Mouse (Mus musculus) left cerebral cortex, adult 9 months (tissue): Measurements from ENCODE around the gene Shroom1.
"Not testable (repeated sequence)": the region's sequence is repeated elsewhere in the genome, so short reads cannot be mapped to it uniquely, and the experiment has no call there.

Experiments used
- DNase-seq, 2 experiments: peaks; one replicate each; pipeline ENCODE4 v3.0.0; 2022; ENCODE audit warnings: low spot score in 2 of 2

The Shroom1 gene

DNA sequence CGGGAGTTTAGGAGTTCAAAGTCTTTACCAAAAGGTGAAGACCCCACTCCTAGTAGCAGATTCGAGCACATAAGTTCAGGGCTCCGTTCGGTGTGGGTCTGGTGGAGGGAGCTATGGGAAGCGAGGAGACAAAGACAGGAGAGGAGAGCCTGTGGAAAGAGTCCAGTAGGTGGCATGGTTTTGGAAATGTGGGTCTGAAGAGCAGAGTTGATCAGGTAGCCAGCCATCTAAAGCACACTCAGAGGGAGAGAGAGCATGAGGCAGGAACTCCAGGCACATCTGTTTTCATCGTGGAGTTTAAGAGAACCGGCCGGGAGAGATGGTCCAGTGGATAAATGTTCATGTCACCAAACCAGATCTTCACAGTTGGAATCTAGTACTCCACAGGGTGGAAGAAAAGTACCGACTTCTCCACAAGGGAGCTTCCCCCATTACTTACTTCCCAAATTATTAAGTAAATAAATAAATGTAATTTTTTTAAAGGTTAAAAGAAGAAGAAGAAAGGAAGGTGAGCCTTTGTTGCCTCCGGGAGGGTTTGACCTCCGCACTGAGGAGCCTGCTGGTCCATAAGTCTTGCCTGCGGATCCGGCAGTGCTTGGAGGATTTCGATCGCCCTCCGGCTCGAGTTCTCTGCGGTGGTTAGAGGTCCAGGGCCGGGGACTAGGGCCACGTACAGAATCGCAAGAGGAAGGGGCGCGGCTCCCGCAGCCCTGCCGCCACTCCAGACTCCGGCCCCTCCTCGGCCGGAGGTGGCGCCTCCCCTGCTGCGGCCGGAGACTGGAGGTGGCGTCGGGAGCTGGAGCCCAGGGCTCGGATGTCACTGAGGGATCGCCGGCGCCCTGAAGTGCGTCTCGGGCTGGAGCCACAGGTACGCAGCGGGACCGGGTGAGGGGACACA is at the start of gene Shroom1, which contains the start of gene Gm10447:
TSS of gene Shroom1 (plus strand) at position 732 of the 898 bp plus-strand sequence.
TSS of gene Gm10447 (minus strand) at position 637 of the 898 bp plus-strand sequence.
- peak in 1 of 2 experiments; percentile 55 for DNase-seq

GRCm38 (mm10) chr11:53411738-53412137 is 45.3 kb upstream of the Shroom1 start:
- DNase-seq, result no peak

DNA sequence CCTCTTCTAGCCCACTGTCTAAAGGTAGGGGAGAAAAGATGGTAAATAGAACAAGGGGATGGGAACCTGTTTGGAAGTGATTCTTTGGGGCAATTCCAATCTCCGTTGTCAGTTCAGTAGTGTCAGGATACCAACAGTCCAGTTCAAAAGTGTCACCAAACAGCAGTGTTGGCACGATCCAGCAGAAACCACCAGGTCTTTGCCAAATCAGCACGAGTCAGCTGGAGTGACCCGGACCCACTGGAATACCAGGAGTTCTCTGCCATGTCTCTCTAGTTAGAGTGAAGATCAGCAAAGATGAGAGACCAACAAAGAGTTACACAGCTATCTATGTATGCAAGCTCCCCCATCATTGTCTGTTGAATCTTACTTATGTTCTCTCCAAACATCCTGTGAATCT is 43.1 kb upstream of the Shroom1 start:
- DNase-seq, result no peak

DNA sequence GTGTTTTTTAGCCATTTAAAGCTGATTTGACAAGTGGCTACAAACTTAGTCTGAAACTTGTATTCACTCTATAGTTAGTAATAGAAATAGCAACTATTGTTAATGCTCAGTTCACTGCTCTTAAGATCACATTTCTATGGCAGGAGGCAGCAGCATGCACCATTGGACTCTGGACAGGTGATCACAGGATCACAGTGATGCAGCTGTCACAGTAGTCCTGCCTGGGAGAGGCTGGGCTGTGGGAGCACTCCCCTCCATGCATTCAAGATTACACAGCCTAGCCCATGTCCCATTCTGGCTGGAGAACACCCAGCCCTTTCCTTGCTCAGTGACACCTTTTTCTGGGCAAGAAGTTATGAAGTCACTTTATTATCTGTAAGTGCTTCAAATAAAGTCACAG is 39.0 kb upstream of the Shroom1 start:
- DNase-seq, result no peak

GRCm38 (mm10) chr11:53423036-53423435 is 34.0 kb upstream of the Shroom1 start, which contains the start of gene Leap2:
TSS of gene Leap2 (minus strand) at chr11:53423170.
- no peak for DNase-seq

- DNase-seq, result no peak
Measured at GRCm38 (mm10) chr11:53424826-53425225, 32.2 kb upstream of the Shroom1 start.

DNA sequence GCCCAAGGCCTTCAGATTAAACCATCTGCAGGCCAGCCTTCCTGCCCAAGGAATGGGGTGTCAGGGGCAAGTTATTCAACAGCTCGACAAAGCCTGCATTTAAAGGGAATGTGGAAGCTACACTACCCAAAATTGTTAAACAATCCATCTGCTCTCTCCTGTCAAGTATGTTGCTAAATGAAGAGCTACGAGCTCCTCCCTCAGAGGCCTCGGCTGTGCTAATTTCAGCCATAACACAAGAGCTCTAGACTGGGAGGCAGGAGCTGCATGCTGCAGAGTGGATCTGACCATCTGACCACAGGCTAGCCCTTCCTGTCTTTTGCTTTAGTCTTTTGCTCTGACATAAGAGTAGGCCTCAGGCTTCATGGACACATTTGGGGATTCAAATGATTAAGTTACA is 31.8 kb upstream of the Shroom1 start:
- DNase-seq, result peak in 1 of 2 experiments; percentile 30

GRCm38 (mm10) chr11:53425711-53426255 is 31.2 kb upstream of the Shroom1 start:
- DNase-seq, result no peak

GRCm38 (mm10) chr11:53426914-53427313 is 30.1 kb upstream of the Shroom1 start:
- DNase-seq, result not testable (repeated sequence)

DNA sequence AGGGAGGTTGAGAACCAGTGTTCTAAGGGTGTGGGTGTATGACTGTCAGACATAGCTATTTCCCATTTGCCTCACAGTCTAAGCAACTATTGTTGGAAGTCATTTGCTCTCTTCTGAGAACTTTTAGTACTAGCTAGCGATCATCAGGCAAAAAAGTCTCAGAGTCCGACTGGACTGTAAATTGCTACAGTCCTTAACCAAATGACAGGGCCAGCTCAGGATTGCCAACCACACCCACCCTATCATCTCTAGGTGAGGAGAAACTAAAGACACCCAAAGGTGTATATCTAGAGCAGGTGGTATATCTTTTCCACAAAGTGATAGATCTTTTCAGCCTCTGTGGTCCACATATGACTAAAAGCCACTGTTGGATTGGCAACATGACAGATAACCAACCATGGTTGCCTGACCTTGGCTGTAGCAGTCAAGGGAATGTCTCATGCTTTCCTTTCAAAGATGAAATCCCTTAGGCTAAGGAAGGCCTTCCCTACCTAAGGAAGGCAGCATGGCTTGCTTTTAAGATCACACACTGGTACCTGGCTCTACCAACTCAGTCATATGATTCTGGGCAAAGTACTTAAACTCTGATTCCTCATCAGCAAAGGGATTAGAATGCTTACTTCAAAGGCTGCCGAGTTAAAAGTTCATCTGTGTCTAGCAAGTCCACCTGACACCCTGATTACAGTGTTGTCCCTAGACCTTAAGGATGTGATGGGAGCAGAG is 28.9 kb upstream of the Shroom1 start:
- no peak for DNase-seq

- DNase-seq, result no peak
Measured at GRCm38 (mm10) chr11:53428716-53429057, 28.3 kb upstream of the Shroom1 start.

DNA sequence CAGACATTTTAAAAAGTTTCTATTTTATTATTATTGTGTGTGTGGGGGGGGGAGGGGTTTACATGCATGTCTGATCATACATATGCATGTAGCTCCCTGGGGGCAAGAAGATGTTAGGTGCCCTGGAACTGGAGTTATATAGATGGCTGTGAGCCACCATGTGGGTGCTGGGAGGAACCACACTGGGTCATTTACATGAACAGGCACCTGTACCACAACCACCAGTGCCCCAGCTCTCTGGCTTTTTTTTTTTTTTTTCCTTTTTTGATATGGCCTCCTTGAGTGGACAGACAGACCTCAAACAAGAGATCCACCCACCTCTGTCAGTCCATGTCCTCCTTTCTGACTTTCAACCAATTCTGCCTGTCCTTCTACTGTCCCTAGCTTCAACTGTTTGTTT is 27.8 kb upstream of the Shroom1 start:
- no peak for DNase-seq

- no peak for DNase-seq
Measured at GRCm38 (mm10) chr11:53430300-53430669, 26.7 kb upstream of the Shroom1 start.

- peak; percentile 100 for DNase-seq
Measured at GRCm38 (mm10) chr11:53430670-53431346, 26.2 kb upstream of the Shroom1 start, which contains the start of the genes Uqcrq and Gdf9. TSS of gene Uqcrq (minus strand) at chr11:53430831. TSS of gene Gdf9 (plus strand) at chr11:53431023.

DNA sequence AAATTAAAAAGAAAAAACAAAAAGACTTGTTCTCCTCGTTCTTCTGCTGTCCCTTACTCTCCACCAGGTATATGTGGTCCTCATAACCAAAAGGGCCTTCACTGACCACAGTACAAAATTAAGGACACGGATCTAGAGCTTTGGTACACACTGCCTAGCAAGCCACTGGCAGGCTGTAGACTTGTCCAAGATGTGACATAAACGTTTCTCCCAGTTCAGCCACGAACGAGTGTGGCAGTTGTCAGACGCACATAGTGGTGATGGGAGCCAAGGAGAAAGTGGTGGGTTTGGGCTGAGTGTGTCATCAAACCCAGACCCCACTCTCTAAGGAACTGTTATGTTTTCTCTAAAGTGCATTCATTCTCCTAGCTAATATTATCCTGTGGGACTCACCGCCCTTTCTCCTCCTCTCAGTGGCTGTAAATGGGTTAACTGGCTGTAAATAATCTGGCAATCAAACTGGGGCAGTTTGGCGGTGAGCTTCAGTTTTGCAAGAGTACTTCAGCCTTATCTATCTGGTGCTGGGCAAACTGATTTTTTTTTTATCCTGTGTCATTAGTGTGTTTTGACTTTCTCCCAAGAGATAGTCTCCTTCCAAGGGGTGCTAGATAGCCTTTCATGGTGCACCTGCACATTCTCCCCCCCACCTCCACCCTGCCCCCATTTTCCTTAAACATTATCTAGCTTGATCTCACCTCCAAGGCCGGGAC is 25.5 kb upstream of the Shroom1 start:
- DNase-seq, result no peak

- no peak for DNase-seq
Measured at GRCm38 (mm10) chr11:53433057-53433456, 23.9 kb upstream of the Shroom1 start.

DNA sequence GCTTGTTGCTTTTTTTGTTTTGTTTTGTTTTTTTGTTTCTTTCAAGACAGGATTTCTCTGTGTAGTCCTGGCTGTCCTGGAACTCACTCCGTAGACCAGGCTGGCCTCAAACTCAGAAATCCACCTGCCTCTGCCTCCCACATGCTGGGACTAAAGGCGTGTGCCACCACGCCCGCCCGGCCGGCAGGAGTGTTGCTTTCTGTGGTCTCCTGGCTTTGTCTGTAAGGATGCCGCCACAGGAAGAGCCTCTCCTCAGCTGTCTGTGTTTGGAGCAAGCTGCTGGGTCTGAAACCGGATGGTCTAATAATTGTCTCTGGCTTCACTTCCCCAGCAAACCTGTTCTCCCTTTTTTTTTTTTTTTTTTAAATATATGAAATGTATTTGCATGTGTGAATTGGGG is 21.5 kb upstream of the Shroom1 start:
- DNase-seq, result no peak

- DNase-seq, result no peak
Measured at GRCm38 (mm10) chr11:53436338-53436737, 20.7 kb upstream of the Shroom1 start.

DNA sequence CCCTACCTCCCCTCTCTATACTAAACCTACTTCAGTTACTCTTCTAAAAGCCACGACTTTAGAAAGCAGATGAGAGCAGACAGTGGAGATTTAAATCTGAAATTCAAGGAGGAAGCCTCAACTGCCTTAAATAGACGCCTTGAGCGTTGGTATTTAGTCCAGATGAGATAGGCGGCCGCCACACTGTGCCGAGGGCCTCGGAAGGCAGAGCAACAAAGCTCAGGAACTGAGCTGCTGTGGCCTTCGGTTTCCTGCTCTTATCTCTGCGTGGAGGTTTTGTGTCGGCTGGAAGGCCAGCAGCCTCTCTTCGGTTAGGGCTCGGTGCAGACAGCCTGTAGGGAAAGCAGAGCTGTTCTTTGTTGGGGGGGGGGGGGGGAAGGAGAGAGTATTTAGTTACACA is 15.1 kb upstream of the Shroom1 start:
- no peak for DNase-seq

DNA sequence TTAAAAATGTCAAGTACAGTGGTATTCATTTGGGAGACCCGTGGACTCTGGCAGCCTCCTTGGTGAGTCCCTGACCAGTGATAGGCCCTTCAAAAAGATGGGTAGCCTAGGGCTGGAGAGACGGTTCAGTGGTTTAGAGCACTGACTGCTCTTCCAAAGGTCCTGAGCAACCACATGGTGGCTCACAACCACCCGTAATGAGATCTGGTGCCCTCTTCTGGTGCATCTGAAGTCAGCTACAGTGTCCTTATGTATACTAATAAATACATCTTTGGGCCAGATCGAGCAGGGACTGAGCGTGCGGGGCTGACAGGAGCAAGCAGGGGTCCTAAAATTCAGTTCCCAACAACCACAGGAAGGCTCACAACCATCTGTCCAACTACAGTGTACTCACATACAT is 13.1 kb upstream of the Shroom1 start:
- DNase-seq, result peak in 1 of 2 experiments; percentile 44

GRCm38 (mm10) chr11:53445562-53445961 is 11.4 kb upstream of the Shroom1 start:
- DNase-seq, result no peak
